Mouse (Mus musculus): ENCODE data around the gene Aldh2. TPM values are rescaled to one million over a fixed set of nuclear protein-coding genes. Genes with fewer than 3 reads are reported as not detected.

Gene Aldh2
- polyA plus RNA-seq, 1 experiment from 2014 or later = 88.7 TPM

DNA sequence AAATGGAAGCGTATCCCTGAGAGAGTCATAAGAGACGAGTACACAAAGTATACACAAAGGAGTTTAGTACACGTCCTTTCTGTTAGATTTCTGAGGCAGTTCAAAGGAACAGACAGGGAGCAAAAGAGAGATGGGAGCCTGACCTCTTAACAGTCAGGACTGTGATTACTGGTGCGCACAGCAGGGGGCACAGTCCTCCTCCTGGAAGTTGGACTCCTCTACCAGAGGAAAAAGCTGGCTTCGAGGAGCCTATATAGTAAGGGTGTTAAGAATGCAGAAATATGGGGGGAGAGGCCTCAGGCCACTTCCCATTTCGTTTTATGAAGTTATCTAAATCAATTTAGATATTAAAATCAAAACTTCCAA lies 47.1 kb downstream of the Aldh2 start:
- WGBS = 28% methylated on average over 6 of the region's 6 CpGs
- H3K27me3 ChIP-seq (replicated peaks; ENCODE audit: control insufficient read depth, insufficient read depth, low read length) = no peaks in the 10 kb centered on the region
- ATAC-seq (replicated peaks; ENCODE audit: low FRiP score) (peak; percentile 56; the same call in 1 of the 2 replicates), DNase-seq (ENCODE audit: low spot score) (no peak)
- H3K27ac ChIP-seq (ENCODE audit: low read depth, low read length) = peak overlapping the region; percentile 85
- no peaks in the 10 kb centered on the region for H3K36me3 ChIP-seq (ENCODE audit: control insufficient read depth, insufficient read depth, low read length)
- H3K4me2 ChIP-seq = peak overlapping the region; percentile 72
- peak overlapping the region; percentile 80 for H3K4me3 ChIP-seq (ENCODE audit: low read depth, low read length)
- H3K9ac ChIP-seq (ENCODE audit: low read depth, low read length) = peak overlapping the region; percentile 85
- H3K4me1 ChIP-seq (replicated peaks; ENCODE audit: control insufficient read depth, insufficient read depth, low read length) = peaks cover 16% of the 10 kb centered on the region
- no peaks in the 10 kb centered on the region; the same call in 1 of the 2 replicates for H3K9me3 ChIP-seq (ENCODE audit: control insufficient read depth, low read length)

DNA sequence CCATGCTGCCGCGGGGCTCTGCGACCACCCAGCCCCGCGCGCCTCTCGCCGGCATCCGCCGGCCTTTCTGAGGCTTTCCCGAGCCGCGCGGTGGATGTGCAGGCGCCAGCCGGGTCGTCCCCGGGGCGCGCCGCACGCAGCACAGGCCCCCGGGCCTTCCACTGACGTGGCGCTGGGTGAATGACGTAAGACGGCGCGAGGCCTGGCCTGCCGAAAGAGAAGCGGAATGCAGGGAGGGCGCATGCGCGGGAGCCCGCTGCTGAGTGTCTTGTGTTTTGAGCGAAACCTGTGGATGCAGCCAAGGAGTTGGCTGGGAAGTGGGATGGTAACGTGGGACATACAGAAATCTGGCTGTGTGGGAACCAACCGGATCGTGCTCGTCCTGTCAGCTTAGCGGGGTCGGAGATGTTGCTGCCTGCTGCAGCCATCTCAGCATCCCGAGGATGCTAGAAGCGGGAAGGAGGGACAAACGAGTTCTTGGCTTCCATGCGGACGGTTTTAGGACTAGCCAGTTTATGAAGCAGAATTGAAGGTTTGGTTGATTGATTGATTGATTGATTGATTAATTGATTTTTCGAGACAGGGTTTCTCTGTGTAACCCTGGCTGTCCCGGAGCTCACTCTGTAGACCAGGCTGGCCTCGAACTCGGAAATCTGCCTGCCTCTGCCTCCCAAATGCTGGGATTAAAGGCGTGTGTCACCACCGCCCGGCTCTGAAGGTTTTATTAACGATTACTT lies 47.7 kb downstream of the Aldh2 start, which contains the start of gene Mapkapk5:
Gene Mapkapk5, minus strand, starts transcription at position 113 of the 737 bp plus-strand sequence.
- no peaks in the 10 kb centered on the region for H3K36me3 ChIP-seq (ENCODE audit: control insufficient read depth, insufficient read depth, low read length)
- WGBS = 1% methylated on average over 55 of the region's 55 CpGs
- DNase-seq (ENCODE audit: low spot score) (peak; percentile 99), ATAC-seq (replicated peaks; ENCODE audit: low FRiP score) (peak; percentile 91)
- peak within 1 kb of the TSS; percentile 85 for H3K9ac ChIP-seq (ENCODE audit: low read depth, low read length)
- peak within 1 kb of the TSS; percentile 80 for H3K4me3 ChIP-seq (ENCODE audit: low read depth, low read length)
- peak within 1 kb of the TSS; percentile 97 for H3K4me2 ChIP-seq
- H3K9me3 ChIP-seq (ENCODE audit: control insufficient read depth, low read length) = no peaks in the 10 kb centered on the region
- peak within 1 kb of the TSS; percentile 85 for H3K27ac ChIP-seq (ENCODE audit: low read depth, low read length)
- no peaks in the 10 kb centered on the region for H3K27me3 ChIP-seq (replicated peaks; ENCODE audit: control insufficient read depth, insufficient read depth, low read length)
- peaks cover 16% of the 10 kb centered on the region for H3K4me1 ChIP-seq (replicated peaks; ENCODE audit: control insufficient read depth, insufficient read depth, low read length)

DNA sequence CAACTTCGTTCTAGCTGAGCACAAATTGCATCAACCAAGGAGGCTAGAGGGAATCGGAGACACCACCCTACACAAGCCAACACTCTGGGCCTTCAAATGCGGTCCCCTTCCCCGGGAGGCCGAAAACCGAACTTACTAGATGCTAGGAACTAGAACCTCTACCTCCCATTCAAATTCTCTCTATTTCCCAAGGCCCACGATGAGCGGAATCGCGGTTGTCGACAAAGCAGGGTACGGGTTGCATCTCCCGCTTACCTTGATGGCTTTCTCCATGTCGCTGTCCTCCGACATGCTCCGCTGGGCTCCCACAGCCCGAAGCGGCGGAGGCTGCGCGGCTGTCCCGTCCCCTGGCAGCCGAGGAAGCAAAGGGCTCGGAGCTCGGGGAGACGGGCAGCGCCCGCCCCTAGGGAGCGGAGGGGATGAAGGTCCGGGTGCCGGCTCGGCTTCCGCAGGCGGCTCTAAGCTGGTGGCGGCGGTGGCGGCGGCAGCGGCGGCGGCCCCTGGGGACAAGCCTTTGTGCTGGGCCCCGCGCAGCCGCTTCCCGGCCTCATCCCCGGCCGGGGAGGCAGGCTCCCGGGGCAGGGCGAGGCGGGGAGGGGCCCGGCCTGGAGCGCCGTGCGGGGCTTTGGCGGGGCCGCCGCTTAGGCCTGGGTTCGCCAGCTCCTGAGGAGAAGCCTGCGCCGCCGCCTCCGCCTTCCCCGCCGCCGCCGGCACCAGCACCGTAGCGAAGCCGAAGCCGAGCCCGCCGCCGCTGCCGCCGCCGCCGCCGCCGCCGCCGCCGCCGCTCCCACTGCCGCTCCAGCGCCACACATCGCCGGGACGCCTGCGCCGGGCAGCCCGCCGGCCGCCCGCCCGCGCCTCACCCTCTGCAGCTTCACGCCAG lies 48.5 kb downstream of the Aldh2 start, which contains the start of the genes Adam1a and Gm42878:
Gene Adam1a, minus strand, starts transcription at position 573 of the 883 bp plus-strand sequence.
Gene Gm42878, minus strand, starts transcription at position 573 of the 883 bp plus-strand sequence.
- DNase-seq (ENCODE audit: low spot score) = peak; percentile 59
- Histone ChIP-seq H3K9ac (ENCODE audit: low read depth, low read length) (peak within 1 kb of the TSS; percentile 85), H3K4me1 (replicated peaks; ENCODE audit: control insufficient read depth, insufficient read depth, low read length) (peaks cover 16% of the 10 kb centered on the region), H3K9me3 (ENCODE audit: control insufficient read depth, low read length) (no peaks in the 10 kb centered on the region), H3K4me2 (peak within 1 kb of the TSS; percentile 97), H3K27ac (ENCODE audit: low read depth, low read length) (peak within 1 kb of the TSS; percentile 85), H3K36me3 (ENCODE audit: control insufficient read depth, insufficient read depth, low read length) (no peaks in the 10 kb centered on the region), H3K4me3 (ENCODE audit: low read depth, low read length) (peak within 1 kb of the TSS; percentile 80), H3K27me3 (replicated peaks; ENCODE audit: control insufficient read depth, insufficient read depth, low read length) (no peaks in the 10 kb centered on the region)
- WGBS = 1% methylated on average over 68 of the region's 97 CpGs
- ATAC-seq (replicated peaks; ENCODE audit: low FRiP score) = peak; percentile 66

DNA sequence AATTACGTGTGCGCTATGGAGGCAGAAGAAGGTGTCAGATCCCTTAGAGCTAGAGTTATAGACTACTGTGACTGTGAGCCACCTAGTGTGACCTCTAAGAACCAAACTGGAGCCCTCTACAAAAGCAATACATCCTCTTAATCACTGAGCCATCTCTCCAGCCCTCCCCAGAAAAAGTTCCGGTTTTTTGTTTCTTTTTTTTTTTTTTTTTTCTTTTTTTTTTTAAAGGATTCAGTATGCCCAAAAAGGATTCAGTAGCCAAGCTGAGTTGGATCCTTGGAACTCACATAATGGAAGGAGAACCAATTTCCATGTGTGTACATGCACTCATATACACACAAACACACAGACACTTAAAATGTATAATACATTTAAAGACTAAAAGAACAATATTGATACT lies 50.3 kb downstream of the Aldh2 start:
- H3K4me3 ChIP-seq (ENCODE audit: low read depth, low read length) = no peak overlapping the region
- H3K9me3 ChIP-seq (ENCODE audit: control insufficient read depth, low read length) = no peaks in the 10 kb centered on the region
- ATAC-seq (replicated peaks; ENCODE audit: low FRiP score) (no peak), DNase-seq (ENCODE audit: low spot score) (no peak)
- WGBS = 76% methylated on average over 3 of the region's 3 CpGs
- no peaks in the 10 kb centered on the region for H3K27me3 ChIP-seq (replicated peaks; ENCODE audit: control insufficient read depth, insufficient read depth, low read length)
- H3K9ac ChIP-seq (ENCODE audit: low read depth, low read length) = no peak overlapping the region
- peaks cover 4% of the 10 kb centered on the region; the same call in 1 of the 2 replicates for H3K36me3 ChIP-seq (ENCODE audit: control insufficient read depth, insufficient read depth, low read length)
- H3K27ac ChIP-seq (ENCODE audit: low read depth, low read length) = no peak overlapping the region
- peaks cover 16% of the 10 kb centered on the region for H3K4me1 ChIP-seq (replicated peaks; ENCODE audit: control insufficient read depth, insufficient read depth, low read length)
- peak overlapping the region; percentile 97; the same call in 1 of the 2 replicates for H3K4me2 ChIP-seq

DNA sequence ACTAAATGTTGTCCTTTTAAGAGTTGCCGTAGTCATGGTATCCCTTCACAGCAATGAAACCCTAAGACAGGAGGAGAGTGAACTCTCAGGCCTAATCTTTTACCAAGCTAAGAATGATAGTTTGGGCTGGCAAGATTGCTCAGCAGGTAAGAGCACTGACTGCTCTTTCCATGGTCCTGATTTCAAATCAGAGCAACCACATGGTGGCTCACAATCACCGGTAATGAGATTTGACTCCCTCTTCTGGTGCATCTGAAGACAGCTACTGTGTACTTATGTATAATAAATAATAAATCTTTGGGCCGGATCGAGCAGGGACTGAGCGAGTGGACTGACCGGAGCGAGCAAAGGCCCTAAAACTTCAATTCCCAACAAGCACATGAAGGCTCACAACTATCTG lies 52.4 kb downstream of the Aldh2 start:
- ATAC-seq (replicated peaks; ENCODE audit: low FRiP score) (no peak), DNase-seq (ENCODE audit: low spot score) (no peak)
- no peak overlapping the region for H3K4me3 ChIP-seq (ENCODE audit: low read depth, low read length)
- H3K36me3 ChIP-seq (ENCODE audit: control insufficient read depth, insufficient read depth, low read length) = peaks cover 4% of the 10 kb centered on the region; the same call in 1 of the 2 replicates
- no peak overlapping the region for H3K4me2 ChIP-seq
- peaks cover 11% of the 10 kb centered on the region for H3K4me1 ChIP-seq (replicated peaks; ENCODE audit: control insufficient read depth, insufficient read depth, low read length)
- 85% methylated on average over 7 of the region's 7 CpGs for WGBS
- no peaks in the 10 kb centered on the region for H3K9me3 ChIP-seq (ENCODE audit: control insufficient read depth, low read length)
- no peak overlapping the region for H3K27ac ChIP-seq (ENCODE audit: low read depth, low read length)
- H3K9ac ChIP-seq (ENCODE audit: low read depth, low read length) = no peak overlapping the region
- no peaks in the 10 kb centered on the region for H3K27me3 ChIP-seq (replicated peaks; ENCODE audit: control insufficient read depth, insufficient read depth, low read length)

DNA sequence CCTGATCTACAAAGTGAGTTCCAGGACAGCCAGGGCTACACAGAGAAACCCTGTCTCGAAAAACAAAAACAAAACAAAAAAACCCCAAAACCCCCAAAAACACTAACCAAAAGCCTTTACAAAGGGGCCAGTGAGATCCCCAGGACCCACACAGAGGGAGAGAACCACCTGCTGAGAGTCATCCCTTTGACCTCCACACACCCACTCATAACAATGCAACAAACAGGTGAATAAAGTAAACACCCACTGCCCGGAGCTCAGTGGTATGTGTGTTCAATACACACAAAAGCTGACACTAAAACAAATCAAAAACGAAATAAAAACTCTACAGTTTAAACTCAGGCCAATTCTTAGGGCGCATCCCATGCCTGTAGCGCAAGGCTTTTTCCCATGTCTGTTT lies 53.6 kb downstream of the Aldh2 start:
- WGBS = 91% methylated on average over 5 of the region's 5 CpGs
- peaks cover 22% of the 10 kb centered on the region for H3K4me1 ChIP-seq (replicated peaks; ENCODE audit: control insufficient read depth, insufficient read depth, low read length)
- H3K27me3 ChIP-seq (replicated peaks; ENCODE audit: control insufficient read depth, insufficient read depth, low read length) = no peaks in the 10 kb centered on the region
- no peak overlapping the region for H3K4me3 ChIP-seq (ENCODE audit: low read depth, low read length)
- no peaks in the 10 kb centered on the region for H3K9me3 ChIP-seq (ENCODE audit: control insufficient read depth, low read length)
- DNase-seq (ENCODE audit: low spot score) = no peak
- no peak overlapping the region for H3K9ac ChIP-seq (ENCODE audit: low read depth, low read length)
- no peak for ATAC-seq (replicated peaks; ENCODE audit: low FRiP score)
- H3K4me2 ChIP-seq = no peak overlapping the region
- peaks cover 12% of the 10 kb centered on the region for H3K36me3 ChIP-seq (ENCODE audit: control insufficient read depth, insufficient read depth, low read length)
- H3K27ac ChIP-seq (ENCODE audit: low read depth, low read length) = no peak overlapping the region

DNA sequence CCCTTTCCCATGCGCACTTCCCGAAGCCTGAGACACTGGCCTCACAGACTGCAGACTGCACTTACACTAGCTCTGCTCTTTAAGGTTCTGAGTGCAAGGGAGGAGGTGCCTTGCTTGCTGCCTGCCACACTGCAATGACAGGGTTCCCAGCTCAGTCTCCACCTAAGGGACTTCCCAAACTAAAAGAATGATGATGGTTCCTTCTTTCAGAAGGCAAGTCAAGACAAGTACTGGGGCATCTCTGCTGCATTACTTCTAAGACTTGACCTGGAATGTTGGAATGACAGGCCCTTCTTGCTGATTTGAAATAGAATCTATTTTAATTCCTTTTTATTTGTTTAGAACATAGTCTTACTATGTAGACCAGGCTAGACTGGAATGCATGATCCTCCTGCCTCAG lies 56.0 kb downstream of the Aldh2 start:
- H3K9ac ChIP-seq (ENCODE audit: low read depth, low read length) = no peak overlapping the region
- no peak overlapping the region for H3K4me3 ChIP-seq (ENCODE audit: low read depth, low read length)
- H3K27me3 ChIP-seq (replicated peaks; ENCODE audit: control insufficient read depth, insufficient read depth, low read length) = no peaks in the 10 kb centered on the region
- DNase-seq (ENCODE audit: low spot score) (no peak), ATAC-seq (replicated peaks; ENCODE audit: low FRiP score) (no peak)
- no peak overlapping the region for H3K27ac ChIP-seq (ENCODE audit: low read depth, low read length)
- peaks cover 15% of the 10 kb centered on the region for H3K4me1 ChIP-seq (replicated peaks; ENCODE audit: control insufficient read depth, insufficient read depth, low read length)
- 95% methylated on average over 2 of the region's 2 CpGs for WGBS
- H3K36me3 ChIP-seq (ENCODE audit: control insufficient read depth, insufficient read depth, low read length) = peaks cover 28% of the 10 kb centered on the region
- no peak overlapping the region for H3K4me2 ChIP-seq
- H3K9me3 ChIP-seq (ENCODE audit: control insufficient read depth, low read length) = no peaks in the 10 kb centered on the region

DNA sequence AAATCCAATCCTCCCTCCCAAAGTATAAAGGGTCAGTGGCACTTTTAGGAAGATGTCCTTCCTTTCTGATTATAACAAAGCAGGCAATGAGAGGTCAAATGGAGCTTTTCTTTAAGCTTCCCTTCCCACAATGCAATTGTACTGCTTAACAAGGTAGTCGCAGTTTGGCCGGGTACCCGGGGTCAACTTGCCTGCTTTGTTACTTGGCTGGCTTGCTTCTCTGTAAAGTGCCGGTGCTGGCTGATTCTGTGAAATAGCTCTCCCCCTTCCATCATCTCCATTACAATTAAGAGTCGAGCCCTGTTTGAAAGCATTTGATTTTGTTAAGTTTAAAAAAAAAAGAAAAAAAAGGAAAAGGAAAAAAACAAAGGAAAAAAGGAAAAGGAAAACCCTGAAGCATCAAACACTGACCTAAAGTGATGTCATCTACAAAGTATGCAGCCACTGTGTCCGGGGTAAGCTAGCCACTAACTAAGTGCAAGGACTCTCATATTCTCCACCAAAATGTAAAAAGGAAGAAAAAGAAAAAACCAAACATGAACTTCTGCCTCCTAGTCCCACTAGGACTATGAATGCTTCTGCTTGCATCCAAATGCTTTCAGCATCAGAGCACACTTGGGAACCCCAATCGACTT lies 56.6 kb downstream of the Aldh2 start:
- H3K27me3 ChIP-seq (replicated peaks; ENCODE audit: control insufficient read depth, insufficient read depth, low read length) = no peaks in the 10 kb centered on the region
- H3K27ac ChIP-seq (ENCODE audit: low read depth, low read length) = no peak overlapping the region
- peaks cover 30% of the 10 kb centered on the region for H3K36me3 ChIP-seq (ENCODE audit: control insufficient read depth, insufficient read depth, low read length)
- H3K4me1 ChIP-seq (replicated peaks; ENCODE audit: control insufficient read depth, insufficient read depth, low read length) = peaks cover 11% of the 10 kb centered on the region
- DNase-seq (ENCODE audit: low spot score) (no peak), ATAC-seq (replicated peaks; ENCODE audit: low FRiP score) (no peak)
- no peak overlapping the region for H3K4me3 ChIP-seq (ENCODE audit: low read depth, low read length)
- no peaks in the 10 kb centered on the region for H3K9me3 ChIP-seq (ENCODE audit: control insufficient read depth, low read length)
- H3K4me2 ChIP-seq = no peak overlapping the region
- 80% methylated on average over 7 of the region's 7 CpGs for WGBS
- no peak overlapping the region for H3K9ac ChIP-seq (ENCODE audit: low read depth, low read length)

Measured in liver, embryonic 11.5 days (tissue).